Mouse (Mus musculus) testis, postnatal 14 days (tissue): ENCODE data around the gene Kif23.

ENCODE experiments used
- DNase-seq: peaks from one replicate; pipeline ENCODE4 v3.0.0; 2021; ENCODE audit warnings: low spot score

Gene Kif23

GRCm38 (mm10) chr9:61947402-61948346 is 1.1 kb upstream of the Kif23 start:
- DNase-seq = peak; percentile 78

- DNase-seq = peak; percentile 68
Measured at GRCm38 (mm10) chr9:61945973-61946611, 482 bp downstream of the Kif23 start.

- DNase-seq = no peak
Measured at GRCm38 (mm10) chr9:61941054-61941453, 5.5 kb downstream of the Kif23 start.

- no peak for DNase-seq
Measured at GRCm38 (mm10) chr9:61933333-61933732, 13.2 kb downstream of the Kif23 start.

- DNase-seq = no peak
Measured at GRCm38 (mm10) chr9:61932009-61932408, 14.6 kb downstream of the Kif23 start.

- DNase-seq = no peak
Measured at GRCm38 (mm10) chr9:61925086-61925660, 21.4 kb downstream of the Kif23 start.

- DNase-seq = no peak
Measured at GRCm38 (mm10) chr9:61920331-61920730, 26.2 kb downstream of the Kif23 start.

GRCm38 (mm10) chr9:61919464-61919863 is 27.1 kb downstream of the Kif23 start:
- DNase-seq = no peak

- DNase-seq = no peak
Measured at GRCm38 (mm10) chr9:61917436-61917835, 29.1 kb downstream of the Kif23 start.

GRCm38 (mm10) chr9:61916986-61917385 is 29.6 kb downstream of the Kif23 start:
- DNase-seq = no peak

GRCm38 (mm10) chr9:61915393-61916005 is 31.1 kb downstream of the Kif23 start:
- DNase-seq = no peak

- DNase-seq = no peak
Measured at GRCm38 (mm10) chr9:61914917-61915300, 31.7 kb downstream of the Kif23 start.

- DNase-seq = peak; percentile 97
Measured at GRCm38 (mm10) chr9:61914203-61914916, 32.2 kb downstream of the Kif23 start, which contains the start of gene Rplp1. TSS of gene Rplp1 (minus strand) at chr9:61914542.

GRCm38 (mm10) chr9:61911300-61912128 is 35.1 kb downstream of the Kif23 start:
- DNase-seq = no peak

GRCm38 (mm10) chr9:61910526-61911256 is 35.9 kb downstream of the Kif23 start:
- DNase-seq = no peak

GRCm38 (mm10) chr9:61909633-61910032 is 36.9 kb downstream of the Kif23 start:
- DNase-seq = no peak

GRCm38 (mm10) chr9:61908832-61909407 is 37.7 kb downstream of the Kif23 start:
- DNase-seq = no peak

GRCm38 (mm10) chr9:61908341-61908740 is 38.2 kb downstream of the Kif23 start:
- no peak for DNase-seq

GRCm38 (mm10) chr9:61907621-61908295 is 38.8 kb downstream of the Kif23 start:
- no peak for DNase-seq
